Mouse (Mus musculus): Measurements from ENCODE around the gene Pkn1.

Gene Pkn1

GRCm38 (mm10) chr8:83698661-83699453 lies at the start of gene Pkn1:
TSS of gene Pkn1 (minus strand) at chr8:83699179.
- peak; percentile 77 for ATAC-seq (ENCODE audit: insufficient number of reproducible peaks, low FRiP score, low TSS enrichment)

DNA sequence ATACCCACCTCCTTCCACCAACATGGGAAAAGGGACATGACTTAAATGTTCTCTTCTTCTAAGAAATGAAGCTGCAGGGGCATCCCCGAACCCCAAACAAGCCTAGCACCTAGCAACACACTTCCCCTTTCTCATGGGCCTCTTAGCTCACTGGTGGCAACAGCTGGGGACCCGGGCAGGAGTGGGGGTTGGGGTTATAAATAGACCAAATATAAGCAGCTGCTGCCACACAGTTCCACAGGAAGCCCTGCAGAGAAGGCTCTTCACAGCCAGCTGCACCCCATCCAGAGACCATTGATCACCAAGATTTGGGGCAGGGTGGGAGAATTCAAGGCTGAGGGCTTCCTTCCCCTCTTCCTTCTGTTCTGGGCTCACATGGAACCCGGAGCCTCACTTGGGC lies 49.7 kb upstream of the Pkn1 start:
- no peak for ATAC-seq (ENCODE audit: insufficient number of reproducible peaks, low FRiP score, low TSS enrichment)

DNA sequence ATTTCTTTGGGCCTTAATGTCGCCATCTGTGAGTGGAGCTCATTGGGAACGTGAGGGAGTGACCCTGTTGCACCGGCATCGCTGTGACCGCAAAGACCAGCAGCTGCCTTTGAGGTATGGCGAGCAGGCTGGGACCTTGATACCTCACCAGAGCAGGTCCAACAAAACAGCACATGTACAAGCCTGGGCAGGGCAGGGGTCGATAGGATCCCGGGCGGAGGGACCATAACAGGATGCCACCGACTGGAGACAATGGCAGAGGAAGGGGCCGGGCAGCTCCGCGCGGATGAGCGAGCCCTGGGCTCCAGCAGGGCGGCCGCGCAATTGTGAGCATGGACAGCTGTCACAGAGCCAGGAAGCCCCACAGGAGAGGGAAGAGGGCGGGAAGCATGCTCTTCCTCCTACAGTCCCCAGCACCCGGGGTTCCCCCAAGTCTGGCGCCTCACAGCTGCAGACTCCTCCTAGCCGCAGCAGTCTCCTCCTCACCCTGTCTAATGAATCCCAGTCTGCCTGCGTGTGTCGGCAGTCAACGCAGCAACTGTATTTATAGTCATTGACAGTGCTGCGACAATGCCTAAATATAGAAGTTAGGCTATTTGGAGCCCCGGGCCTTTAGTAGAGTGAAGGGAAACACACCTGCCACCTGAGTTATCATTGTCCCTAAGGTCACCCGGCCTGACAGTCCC lies 48.8 kb upstream of the Pkn1 start:
- no peak for ATAC-seq (ENCODE audit: insufficient number of reproducible peaks, low FRiP score, low TSS enrichment)

DNA sequence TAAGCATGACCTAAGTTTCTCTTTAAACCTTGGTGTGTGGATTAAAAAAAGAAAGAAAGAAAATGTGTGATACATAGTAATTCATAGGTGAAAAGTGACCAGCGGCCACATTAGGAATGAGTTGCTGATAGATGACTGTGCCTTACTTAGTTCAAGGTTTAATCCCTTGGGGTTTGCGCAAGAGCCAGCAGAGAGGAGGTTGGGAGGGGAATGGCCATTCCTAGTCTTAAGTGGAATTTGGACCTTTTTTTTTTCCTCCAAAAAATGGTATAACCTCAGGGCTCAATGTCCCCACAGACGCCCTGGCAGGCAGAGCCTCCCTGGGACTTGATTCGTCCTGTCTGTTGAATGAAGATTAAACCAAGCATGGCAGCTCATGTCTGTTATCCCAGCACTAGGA lies 45.1 kb upstream of the Pkn1 start:
- no peak for ATAC-seq (ENCODE audit: insufficient number of reproducible peaks, low FRiP score, low TSS enrichment)

GRCm38 (mm10) chr8:83742968-83743367 lies 44.0 kb upstream of the Pkn1 start:
- no peak for ATAC-seq (ENCODE audit: insufficient number of reproducible peaks, low FRiP score, low TSS enrichment)

DNA sequence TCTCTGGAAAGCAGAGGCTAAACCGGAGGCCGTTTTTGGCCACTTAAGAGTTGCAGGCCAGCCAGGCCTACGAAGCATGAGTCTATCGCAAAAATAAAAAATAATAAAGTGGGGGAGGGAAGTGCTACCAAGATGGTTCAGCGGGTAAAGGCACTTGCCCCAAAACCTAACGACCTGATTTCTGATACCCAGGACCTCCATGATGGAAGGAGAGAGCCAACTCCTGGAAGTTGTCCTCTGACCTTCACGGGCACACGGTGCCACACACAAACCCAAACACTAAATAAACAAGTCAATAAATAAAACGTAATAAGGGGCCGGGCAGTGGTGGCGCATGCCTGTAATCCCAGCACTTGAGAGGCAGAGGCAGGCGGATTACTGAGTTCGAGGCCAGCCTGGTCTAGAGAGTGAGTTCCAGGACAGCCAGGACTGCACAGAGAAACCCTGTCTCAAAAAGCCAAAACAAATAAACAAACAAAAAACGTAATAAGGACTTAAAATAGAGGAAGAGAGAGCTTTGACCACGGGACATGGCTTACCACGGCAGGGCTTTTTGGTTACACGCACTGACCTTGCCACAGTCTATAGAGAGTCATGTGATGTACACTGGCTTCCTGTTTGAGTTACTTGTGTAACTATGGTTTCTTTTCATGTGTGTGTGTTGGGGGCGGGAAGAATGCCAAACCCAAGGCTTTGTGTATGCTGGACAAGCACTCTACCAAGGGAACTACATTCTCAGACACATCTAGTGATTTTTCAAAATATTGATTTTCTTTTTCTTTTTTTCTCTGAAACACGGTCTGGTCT lies 43.1 kb upstream of the Pkn1 start:
- no peak for ATAC-seq (ENCODE audit: insufficient number of reproducible peaks, low FRiP score, low TSS enrichment)

- no peak for ATAC-seq (ENCODE audit: insufficient number of reproducible peaks, low FRiP score, low TSS enrichment)
Measured at GRCm38 (mm10) chr8:83740976-83741741, 42.2 kb upstream of the Pkn1 start, which contains the start of gene Adgre5. TSS of gene Adgre5 (minus strand) at chr8:83741326.

GRCm38 (mm10) chr8:83740586-83740975 lies 41.6 kb upstream of the Pkn1 start:
- ATAC-seq (ENCODE audit: insufficient number of reproducible peaks, low FRiP score, low TSS enrichment) = no peak

DNA sequence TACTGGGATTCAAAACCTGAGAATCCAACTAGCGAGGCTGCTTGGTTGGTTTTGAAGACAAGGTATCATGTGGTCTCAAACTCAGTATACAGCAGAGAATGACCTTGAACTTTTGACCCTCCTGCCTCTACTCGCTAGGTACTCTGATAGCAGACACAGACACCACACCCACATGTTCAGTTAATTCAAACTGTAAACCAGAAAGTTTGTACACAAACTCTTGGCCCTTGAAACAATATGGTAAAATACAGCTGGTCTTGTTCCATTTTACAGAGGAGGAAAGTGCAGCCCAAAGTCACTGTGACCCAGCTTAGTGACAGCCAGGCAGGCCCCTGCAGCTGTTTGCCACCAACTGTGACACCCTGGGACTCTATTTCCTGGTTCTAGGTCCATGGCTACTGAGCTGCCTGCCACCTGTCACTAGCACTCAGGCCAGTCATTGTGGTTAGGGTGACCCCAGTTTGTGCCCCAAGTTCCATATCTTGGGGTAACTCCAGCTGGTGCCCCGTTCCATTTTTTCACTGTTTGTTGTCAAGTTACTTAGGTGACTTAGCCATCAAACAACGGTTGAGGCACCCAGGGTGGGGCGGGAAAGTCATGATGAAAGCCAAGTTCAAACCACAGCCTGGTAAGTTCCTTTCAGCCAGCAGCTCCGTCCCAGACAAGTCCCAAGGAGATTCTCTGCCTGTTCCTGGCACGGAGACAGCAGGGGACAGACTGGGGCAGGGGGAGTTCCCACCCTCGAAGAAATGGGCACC lies 40.9 kb upstream of the Pkn1 start:
- ATAC-seq (ENCODE audit: insufficient number of reproducible peaks, low FRiP score, low TSS enrichment) = no peak

DNA sequence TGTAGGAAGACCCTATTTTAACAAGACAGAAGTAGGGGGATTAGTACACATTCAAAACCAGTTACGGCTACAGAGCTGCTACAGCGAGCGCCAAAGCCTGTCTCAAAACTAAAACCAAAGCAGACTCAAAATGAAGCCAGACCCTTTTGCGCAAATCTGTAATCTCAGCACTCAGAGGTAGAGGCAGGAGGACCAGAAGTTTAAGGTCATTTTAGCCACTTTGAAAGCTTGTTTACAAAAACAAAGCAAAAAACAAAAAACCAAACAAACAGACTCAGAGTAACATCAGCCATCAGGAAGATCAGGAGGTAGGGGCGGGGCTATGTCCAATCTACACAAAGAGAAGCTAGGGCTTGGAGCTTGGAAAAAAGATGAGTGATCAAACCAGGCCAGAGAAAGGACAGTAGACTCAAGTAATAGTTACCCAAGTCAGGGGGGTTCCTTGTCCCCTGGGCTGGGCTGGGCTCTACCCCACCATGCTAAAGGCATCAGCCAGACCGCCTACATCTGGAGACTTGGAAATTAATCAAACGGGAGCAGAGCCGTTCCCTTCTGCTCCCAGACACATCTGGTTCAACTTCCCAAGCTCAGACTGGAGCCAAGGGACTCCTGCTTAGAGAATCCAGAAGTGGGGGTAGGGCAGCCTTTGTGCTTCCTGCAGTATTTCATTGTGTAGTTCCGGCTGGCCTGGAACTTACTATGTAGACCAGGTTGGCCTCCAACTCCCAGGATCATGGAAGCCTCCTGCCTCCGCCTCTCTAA lies 40.2 kb upstream of the Pkn1 start:
- ATAC-seq (ENCODE audit: insufficient number of reproducible peaks, low FRiP score, low TSS enrichment) = no peak

GRCm38 (mm10) chr8:83737852-83738562 lies 39.0 kb upstream of the Pkn1 start:
- ATAC-seq (ENCODE audit: insufficient number of reproducible peaks, low FRiP score, low TSS enrichment) = no peak

DNA sequence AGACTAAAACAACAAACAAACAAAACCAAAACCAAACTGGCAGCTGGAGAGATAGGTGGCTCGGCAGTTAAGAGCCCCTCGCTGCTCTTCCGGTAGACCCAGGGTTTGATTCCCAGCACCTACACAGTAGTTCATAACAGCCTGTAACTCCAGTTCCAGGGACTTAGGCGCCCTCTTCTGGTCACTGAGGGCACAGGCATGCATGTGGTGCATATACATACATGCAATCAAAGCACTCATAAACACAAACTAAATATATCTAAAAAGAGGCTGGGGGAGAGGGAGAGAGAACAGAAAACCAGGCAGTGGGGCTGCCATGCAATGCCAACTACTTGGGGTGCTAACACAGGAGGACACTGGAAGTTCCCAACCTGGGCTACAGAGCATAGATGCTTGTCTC lies 38.4 kb upstream of the Pkn1 start:
- no peak for ATAC-seq (ENCODE audit: insufficient number of reproducible peaks, low FRiP score, low TSS enrichment)

DNA sequence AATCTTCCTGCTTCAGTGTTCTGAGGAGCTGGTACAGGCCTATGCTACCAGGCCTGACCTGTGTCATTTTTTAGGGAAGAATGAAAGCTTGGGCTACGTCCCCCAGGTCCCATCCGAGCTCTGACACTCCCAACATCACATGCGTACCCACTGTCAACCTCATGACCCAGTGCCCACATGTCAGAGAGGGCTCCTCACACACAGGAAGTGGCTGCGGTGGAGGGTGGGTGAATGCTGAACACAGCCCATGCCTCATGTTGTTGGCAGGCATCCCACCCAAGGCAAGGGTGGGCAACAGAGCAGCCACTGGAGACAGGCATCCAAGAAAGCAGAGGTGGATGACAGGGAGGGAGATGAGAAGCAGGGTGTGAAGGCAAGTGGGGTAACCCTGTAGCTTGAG lies 37.7 kb upstream of the Pkn1 start:
- no peak for ATAC-seq (ENCODE audit: insufficient number of reproducible peaks, low FRiP score, low TSS enrichment)

DNA sequence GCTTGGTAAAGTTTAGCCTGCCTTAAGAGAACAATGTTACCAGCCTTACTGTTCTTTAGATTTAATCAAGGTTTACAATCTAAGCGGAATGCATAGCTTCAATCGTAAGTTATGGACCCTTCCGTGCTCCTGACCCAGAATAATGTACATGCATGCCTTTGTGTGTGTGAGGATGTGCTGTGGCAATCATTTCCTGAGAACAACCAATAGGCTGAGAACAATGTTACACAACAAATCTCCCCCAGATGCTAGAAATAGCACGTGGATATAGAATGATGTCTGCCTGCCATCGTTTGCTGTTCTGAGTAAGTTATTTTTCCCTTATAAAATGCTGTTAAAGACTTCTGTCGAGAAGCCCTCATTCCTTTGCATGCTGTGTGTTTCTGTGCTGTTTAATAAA lies 33.9 kb upstream of the Pkn1 start:
- ATAC-seq (ENCODE audit: insufficient number of reproducible peaks, low FRiP score, low TSS enrichment) = no peak

DNA sequence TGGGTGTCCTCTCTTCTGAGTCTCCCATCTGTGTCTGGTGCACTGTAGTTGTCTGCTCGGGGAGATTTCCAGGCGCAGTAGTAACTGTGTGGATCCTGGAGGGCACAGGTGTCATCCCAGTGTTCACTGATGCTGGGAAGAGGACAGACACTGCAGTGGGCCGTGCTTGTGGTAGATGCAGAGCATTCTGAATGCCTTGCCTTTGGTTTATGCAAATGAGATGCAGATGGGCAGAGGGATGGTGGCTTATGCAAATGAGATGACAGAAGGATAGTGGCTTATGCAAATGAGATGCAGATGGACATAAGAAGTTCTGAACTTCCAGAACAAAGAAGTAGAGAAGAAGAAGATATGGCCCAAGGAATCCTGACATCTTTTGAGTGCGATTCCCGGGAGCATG lies 32.9 kb upstream of the Pkn1 start:
- ATAC-seq (ENCODE audit: insufficient number of reproducible peaks, low FRiP score, low TSS enrichment) = no peak

- ATAC-seq (ENCODE audit: insufficient number of reproducible peaks, low FRiP score, low TSS enrichment) = no peak
Measured at GRCm38 (mm10) chr8:83729009-83729807, 30.2 kb upstream of the Pkn1 start.

- no peak for ATAC-seq (ENCODE audit: insufficient number of reproducible peaks, low FRiP score, low TSS enrichment)
Measured at GRCm38 (mm10) chr8:83725521-83726102, 26.6 kb upstream of the Pkn1 start.
